Mouse (Mus musculus) liver, embryonic 11.5 days (tissue): ENCODE data around the gene Ptch1. TPM values are rescaled to one million over a fixed set of nuclear protein-coding genes. Genes with fewer than 3 reads are reported as not detected.

Experiments used
- ATAC-seq: fragments of 200-750 bp; cut with Nextera tagmentation; replicated peaks from 2 replicates; pipeline ENCODE4 v1.8.0; 2017; ENCODE audit warnings: moderate number of reproducible peaks, mild to moderate bottlenecking, moderate TSS enrichment, moderate library complexity; ENCODE audit not compliant: low FRiP score
- DNase-seq: peaks from one replicate; pipeline ENCODE4 v3.0.0-alpha.2; 2017; ENCODE audit warnings: low spot score
- H3K27ac ChIP-seq: fragments of 300-500 bp; sonication (generic); 2 replicates; pipeline ENCODE4 v1.5.1; 2014; ENCODE audit warnings: mild to moderate bottlenecking, low read depth, low read length, control low read depth
- H3K27me3 ChIP-seq: fragments of 300-500 bp; sonication (generic); replicated peaks from 2 replicates; pipeline ENCODE4 v1.6.1; 2014; ENCODE audit warnings: low read length, mixed read lengths; ENCODE audit not compliant: control insufficient read depth, insufficient read depth
- H3K36me3 ChIP-seq: fragments of 300-500 bp; sonication (generic); 2 replicates; pipeline ENCODE4 v1.6.1; 2014; ENCODE audit warnings: mild to moderate bottlenecking, low read length, moderate library complexity, mixed read lengths; ENCODE audit not compliant: control insufficient read depth, insufficient read depth
- H3K4me1 ChIP-seq: fragments of 300-500 bp; sonication (generic); replicated peaks from 2 replicates; pipeline ENCODE4 v1.6.1; 2014; ENCODE audit warnings: low read length, mixed read lengths; ENCODE audit not compliant: control insufficient read depth, insufficient read depth
- H3K4me2 ChIP-seq: fragments of 300-500 bp; sonication (generic); 2 replicates; pipeline ENCODE4 v1.6.1; 2014; ENCODE audit warnings: mild to moderate bottlenecking, control low read depth, moderate library complexity
- H3K4me3 ChIP-seq: fragments of 300-500 bp; sonication (generic); 2 replicates; pipeline ENCODE4 v1.5.1; 2014; ENCODE audit warnings: low read depth, low read length, control low read depth
- H3K9ac ChIP-seq: fragments of 300-500 bp; sonication (generic); 2 replicates; pipeline ENCODE4 v1.6.1; 2014; ENCODE audit warnings: low read depth, low read length, control low read depth
- H3K9me3 ChIP-seq: fragments of 300-500 bp; sonication (generic); 2 replicates; pipeline ENCODE4 v1.6.1; 2016; ENCODE audit warnings: low read length, inconsistent platforms, mixed read lengths; ENCODE audit not compliant: control insufficient read depth
- WGBS: fragments of 180-500 bp; shearing (Covaris S2); extraction: QIAGEN DNeasy Blood & Tissue Kit; methylation state at CpG from one replicate; pipeline ENCODE4 v1.1.7; 2014; 5-methylcytosine and 5-hydroxymethylcytosine counted together
- polyA plus RNA-seq: library from polyadenylated mRNA; unstranded; fragments of >200 nt; fragmentation: Nextera tagmentation; extraction: Ambion mirVana; gene quantifications from 2 replicates; pipeline ENCODE4 v1.2.1, GENCODE M21; 2014

The Ptch1 gene
- polyA plus RNA-seq, 1 experiment from 2014 or later = 15.0 TPM

GRCm38 (mm10) chr13:63572453-63573255 is 744 bp downstream of the Ptch1 start:
- WGBS = under 1% methylated on average over 67 of the region's 67 CpGs
- peak overlapping the region; percentile 52; the same call in 1 of the 2 replicates for H3K27ac ChIP-seq
- peak overlapping the region; percentile 63 for H3K4me3 ChIP-seq
- H3K9me3 ChIP-seq = no peaks in the 10 kb centered on the region
- ATAC-seq (no peak), DNase-seq (peak; percentile 51)
- peak overlapping the region; percentile 93 for H3K4me2 ChIP-seq
- peaks cover 16% of the 10 kb centered on the region for H3K4me1 ChIP-seq
- H3K9ac ChIP-seq = peak overlapping the region; percentile 43; the same call in 1 of the 2 replicates
- no peaks in the 10 kb centered on the region for H3K36me3 ChIP-seq
- H3K27me3 ChIP-seq = peaks cover 65% of the 10 kb centered on the region

GRCm38 (mm10) chr13:63572111-63572452 is 1.3 kb downstream of the Ptch1 start:
- Histone ChIP-seq H3K9ac (peak overlapping the region; percentile 43; the same call in 1 of the 2 replicates), H3K36me3 (no peaks in the 10 kb centered on the region)
- DNase-seq = no peak

DNA sequence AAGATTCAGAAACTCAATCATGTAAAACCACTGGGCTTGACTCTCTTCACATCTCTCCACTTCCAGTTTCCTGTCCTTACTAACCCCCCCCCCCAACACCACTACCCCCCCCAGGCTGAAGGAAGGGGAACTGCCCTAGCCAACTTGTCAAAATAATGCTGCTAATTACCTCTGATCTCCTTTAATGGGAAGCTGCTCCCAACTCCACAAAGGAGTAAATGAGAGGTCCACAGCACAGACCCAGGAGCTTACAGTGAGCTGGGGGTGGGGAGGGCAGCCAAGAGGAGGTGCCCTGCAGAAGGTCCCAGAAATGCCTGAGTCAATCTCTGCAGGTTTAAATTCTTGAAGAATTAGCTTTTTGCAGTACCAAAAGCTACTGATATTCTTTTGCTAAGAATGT is 2.9 kb downstream of the Ptch1 start:
- no peak for DNase-seq
- H3K9me3 ChIP-seq = no peaks in the 10 kb centered on the region
- ATAC-seq = no peak

More at GRCm38 (mm10) chr13:63572111-63572452, 1.3 kb downstream of the Ptch1 start:
- WGBS = 3% methylated on average over 12 of the region's 12 CpGs
- peaks cover 65% of the 10 kb centered on the region for H3K27me3 ChIP-seq
- H3K4me1 ChIP-seq = peaks cover 16% of the 10 kb centered on the region
- peak overlapping the region; percentile 52; the same call in 1 of the 2 replicates for H3K27ac ChIP-seq
- H3K4me3 ChIP-seq = peak overlapping the region; percentile 63
- H3K4me2 ChIP-seq = peak overlapping the region; percentile 93
- no peak for ATAC-seq
- H3K9me3 ChIP-seq = no peaks in the 10 kb centered on the region

GRCm38 (mm10) chr13:63569396-63569756 is 4.0 kb downstream of the Ptch1 start:
- H3K4me2 ChIP-seq = peak overlapping the region; percentile 99
- H3K27ac ChIP-seq = no peak overlapping the region
- no peaks in the 10 kb centered on the region for H3K9me3 ChIP-seq
- ATAC-seq = no peak
- no peak for DNase-seq
- H3K27me3 ChIP-seq = peaks cover 45% of the 10 kb centered on the region
- no peaks in the 10 kb centered on the region for H3K36me3 ChIP-seq
- WGBS = 23% methylated on average over 5 of the region's 5 CpGs
- H3K4me1 ChIP-seq = peaks cover 20% of the 10 kb centered on the region
- H3K4me3 ChIP-seq = no peak overlapping the region
- H3K9ac ChIP-seq = no peak overlapping the region

More for the DNA sequence above, 2.9 kb downstream of the Ptch1 start:
- Histone ChIP-seq H3K4me1 (peaks cover 20% of the 10 kb centered on the region), H3K4me2 (no peak overlapping the region; the same call in 1 of the 2 replicates), H3K27me3 (peaks cover 54% of the 10 kb centered on the region), H3K27ac (no peak overlapping the region), H3K4me3 (no peak overlapping the region), H3K36me3 (no peaks in the 10 kb centered on the region), H3K9ac (no peak overlapping the region)

- Histone ChIP-seq H3K36me3 (no peaks in the 10 kb centered on the region), H3K9ac (0 out of 2 replicates have a peak overlapping the region, but pooled peaks have one; percentile 69), H3K4me2 (peak overlapping the region; percentile 99), H3K27me3 (peaks cover 40% of the 10 kb centered on the region), H3K4me3 (peak overlapping the region; percentile 93), H3K27ac (peak overlapping the region; percentile 77; the same call in 1 of the 2 replicates), H3K9me3 (no peaks in the 10 kb centered on the region), H3K4me1 (peaks cover 20% of the 10 kb centered on the region)
- WGBS = 7% methylated on average over 19 of the region's 19 CpGs
- peak; percentile 40 for DNase-seq
- ATAC-seq = no peak
Measured at GRCm38 (mm10) chr13:63568741-63569395, 4.5 kb downstream of the Ptch1 start.

DNA sequence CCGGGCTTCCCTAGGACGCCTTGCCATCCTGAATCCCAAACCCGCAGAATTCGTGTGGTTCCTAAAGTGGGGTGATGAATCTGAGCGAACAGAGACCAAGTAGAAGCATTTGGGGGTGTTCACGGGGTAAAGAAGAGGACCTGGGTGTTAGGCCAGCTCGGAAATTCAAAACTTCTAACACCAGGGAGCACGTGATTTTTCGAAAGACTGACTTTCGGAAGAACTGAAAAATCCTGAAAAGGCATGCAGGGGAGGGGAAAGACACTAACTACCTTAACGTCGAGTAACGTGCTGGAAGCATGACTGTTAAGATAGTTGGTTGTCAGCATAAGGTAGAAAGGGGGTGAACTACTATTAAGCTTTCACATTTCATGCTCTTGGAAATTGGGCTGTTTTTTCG is 5.1 kb downstream of the Ptch1 start:
- no peak for DNase-seq

DNA sequence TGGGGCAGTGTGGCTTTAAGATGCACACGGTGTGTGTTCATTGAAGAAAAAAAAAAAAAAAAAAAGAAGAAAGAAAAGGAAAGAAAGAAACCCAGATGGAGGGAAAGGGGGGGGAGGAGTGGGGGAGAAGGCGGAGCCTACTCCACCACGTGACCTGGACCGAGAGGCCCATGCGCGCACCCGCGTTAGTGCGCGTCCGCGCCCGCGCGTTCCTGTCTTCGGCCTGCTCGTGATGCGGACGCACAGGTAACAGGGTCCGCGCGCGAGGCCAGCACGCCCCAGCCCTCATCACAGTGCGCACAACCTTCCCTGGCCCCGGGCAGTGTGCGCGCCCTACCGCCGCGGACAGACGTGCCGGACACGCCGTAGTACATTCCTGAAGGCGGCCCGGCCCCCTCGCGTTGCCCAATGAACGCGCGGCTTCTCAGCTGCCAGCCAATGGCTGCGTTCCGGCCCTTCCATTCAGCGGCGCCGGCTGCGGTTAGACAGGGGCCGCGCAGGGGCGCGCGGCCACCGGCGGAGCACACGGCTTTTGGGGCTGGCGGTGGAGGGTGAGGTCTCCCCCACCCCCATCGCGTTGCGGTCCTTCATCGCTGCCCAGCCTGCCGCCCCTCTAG is 5.6 kb downstream of the Ptch1 start:
- Histone ChIP-seq H3K4me3 (peak overlapping the region; percentile 93), H3K36me3 (no peaks in the 10 kb centered on the region), H3K9me3 (no peaks in the 10 kb centered on the region), H3K27ac (peak overlapping the region; percentile 77), H3K27me3 (peaks cover 30% of the 10 kb centered on the region), H3K4me1 (peaks cover 13% of the 10 kb centered on the region), H3K9ac (peak overlapping the region; percentile 69), H3K4me2 (peak overlapping the region; percentile 99)
- ATAC-seq (peak; percentile 73), DNase-seq (peak; percentile 96)
- under 1% methylated on average over 62 of the region's 62 CpGs for WGBS

More for the DNA sequence above, 5.1 kb downstream of the Ptch1 start:
- Histone ChIP-seq H3K4me1 (peaks cover 16% of the 10 kb centered on the region), H3K27me3 (peaks cover 35% of the 10 kb centered on the region), H3K4me3 (peak overlapping the region; percentile 93), H3K9ac (peak overlapping the region; percentile 69), H3K9me3 (no peaks in the 10 kb centered on the region), H3K4me2 (peak overlapping the region; percentile 99), H3K27ac (peak overlapping the region; percentile 77), H3K36me3 (no peaks in the 10 kb centered on the region)
- no peak for ATAC-seq
- 1% methylated on average over 14 of the region's 14 CpGs for WGBS
